Mouse (Mus musculus): Measurements from ENCODE around the gene Kdm3a. TPM values are rescaled to one million over a fixed set of nuclear protein-coding genes. Genes with fewer than 3 reads are reported as not detected.

The Kdm3a gene
- 10 to 100 TPM; 10.1 to 17.0 TPM for total RNA-seq (2021)
- long read RNA-seq, experiment 1, full-length matches to known transcripts: 3 of 9 reads
- long read RNA-seq, experiment 1, partial matches to known transcripts: 3 of 9 reads
- long read RNA-seq, experiment 1, other reads (novel, unspliced or antisense): 3 of 9 reads
- long read RNA-seq, experiment 2, full-length matches to known transcripts: 5 of 6 reads
- long read RNA-seq, experiment 2, partial matches to known transcripts: 0 of 6 reads
- long read RNA-seq, experiment 2, other reads (novel, unspliced or antisense): 1 of 6 reads

DNA sequence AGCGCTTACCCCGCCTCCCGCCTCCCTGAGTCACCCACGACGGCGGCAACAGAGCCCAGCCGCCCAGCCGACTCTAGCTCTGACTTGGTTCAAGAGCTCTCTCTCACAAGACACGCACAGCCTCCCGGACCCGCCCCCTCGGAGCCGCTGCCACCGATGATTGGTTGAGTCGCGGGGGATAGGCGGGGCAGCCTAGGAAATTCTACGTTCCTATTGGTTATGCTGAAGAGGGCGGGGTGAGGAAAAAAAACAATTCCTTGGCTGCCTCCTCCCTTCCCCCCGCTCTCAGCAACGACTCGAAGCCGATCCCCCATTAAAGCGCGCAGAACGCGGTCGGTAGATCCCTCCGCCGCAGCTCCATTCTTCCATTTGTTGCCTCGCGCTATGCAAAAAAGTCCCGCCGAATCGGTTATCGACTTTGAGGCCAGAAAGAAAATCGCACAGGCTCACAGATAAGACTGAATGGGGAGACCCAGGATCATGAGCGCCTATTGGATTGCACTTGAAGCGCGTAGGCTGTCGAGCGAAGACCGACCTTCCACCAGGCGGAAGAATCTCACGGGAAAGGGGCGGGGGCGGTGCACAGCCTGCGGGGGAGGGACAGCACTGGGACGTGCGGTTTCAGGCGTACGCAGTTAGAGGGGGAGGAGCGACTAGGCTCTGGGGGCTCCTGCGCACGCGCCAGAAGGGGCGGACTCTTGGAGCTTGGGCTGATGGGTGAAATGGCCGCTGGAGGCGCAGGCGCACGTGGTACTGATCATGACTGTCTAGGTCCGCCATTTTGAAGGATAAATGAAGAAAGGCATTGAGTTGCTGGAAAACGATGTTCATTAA lies at the start of gene Kdm3a:
Gene Kdm3a (minus strand): TSS at position 162 of the 834 bp plus-strand sequence.
- peak; percentile 99 for DNase-seq
- intact Hi-C loops (cut with DNase I; ENCODE audit: low total_unique reads): no loop called here

DNA sequence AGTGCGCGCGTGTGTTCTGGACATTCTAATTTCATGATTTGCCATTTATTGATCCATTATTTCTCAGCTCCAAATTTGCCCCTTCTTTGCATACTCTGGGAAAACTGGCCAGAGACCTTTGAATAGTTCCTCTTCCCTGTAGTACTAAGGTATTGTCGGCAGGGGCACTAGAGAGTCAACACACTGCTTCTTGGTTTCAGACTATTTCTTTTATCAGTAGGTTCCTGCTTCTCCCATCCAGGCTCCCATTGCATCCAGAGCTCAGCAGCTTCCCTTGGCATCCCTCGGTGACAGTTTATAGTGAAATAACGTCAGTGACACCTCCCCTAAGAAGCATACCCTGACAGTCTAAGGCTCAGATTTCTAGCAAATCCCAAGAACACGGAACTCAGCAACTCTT lies 46.1 kb upstream of the Kdm3a start:
- intact Hi-C loops (cut with DNase I; ENCODE audit: low total_unique reads): no loop called here
- DNase-seq: no peak

DNA sequence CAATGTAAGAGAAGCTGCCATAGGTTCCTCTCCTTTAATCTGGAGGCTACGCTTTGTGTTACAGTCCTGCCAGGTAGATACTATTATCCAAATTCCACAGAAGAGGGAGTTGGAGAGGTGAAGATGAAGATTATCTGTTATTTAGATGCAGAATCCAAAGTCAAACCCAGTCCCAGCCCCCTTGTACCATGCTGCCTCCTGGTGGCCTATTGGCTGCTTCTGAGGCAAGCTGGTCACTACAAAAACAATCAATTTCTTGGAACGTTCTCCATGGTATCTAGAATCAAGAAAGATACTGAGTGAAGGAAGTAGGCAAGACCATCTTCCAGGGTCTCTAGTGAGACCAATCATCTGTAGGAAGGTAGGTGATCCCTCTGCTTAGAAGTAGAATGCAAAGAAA lies 40.4 kb upstream of the Kdm3a start:
- no peak for DNase-seq
- intact Hi-C loops (cut with DNase I; ENCODE audit: low total_unique reads): no loop called here

DNA sequence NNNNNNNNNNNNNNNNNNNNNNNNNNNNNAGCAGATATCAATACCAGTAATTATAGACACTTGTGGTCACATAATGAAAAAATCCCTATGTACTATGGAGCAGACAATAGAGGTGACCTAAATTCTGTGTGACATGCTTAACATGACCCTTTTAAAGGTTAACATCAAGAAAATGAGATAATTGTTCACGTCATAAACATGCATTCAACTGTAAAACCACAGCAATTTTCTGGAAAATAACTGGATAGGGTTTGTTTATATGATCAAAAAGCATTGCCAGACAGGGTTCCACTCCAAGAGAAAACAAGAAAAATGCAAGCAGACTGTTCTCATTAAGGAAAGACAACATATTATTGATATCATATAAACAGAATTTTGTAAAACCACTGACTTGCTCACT lies 31.7 kb upstream of the Kdm3a start:
- DNase-seq: no peak
- intact Hi-C loops (cut with DNase I; ENCODE audit: low total_unique reads): no loop called here

DNA sequence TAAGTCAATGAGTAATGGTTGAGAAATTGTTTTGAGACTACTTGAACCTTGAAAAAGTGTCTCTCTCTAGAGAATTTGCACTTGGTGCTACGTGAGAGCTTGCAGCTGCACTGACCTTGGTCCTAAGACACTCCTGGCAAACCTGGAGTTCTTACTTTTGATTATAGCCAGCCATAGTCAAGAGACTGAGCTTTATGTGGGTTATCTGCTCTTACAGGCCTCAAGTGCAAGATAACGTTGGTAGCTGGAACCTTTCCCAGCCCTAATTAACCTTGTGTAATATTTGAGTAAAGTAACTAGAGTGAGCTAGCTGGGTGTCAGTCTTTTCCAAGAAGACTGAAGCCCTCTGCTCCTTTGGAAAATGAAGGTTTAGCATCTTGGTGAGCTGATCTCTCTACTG lies 25.5 kb upstream of the Kdm3a start:
- no peak for DNase-seq
- intact Hi-C loops (cut with DNase I; ENCODE audit: low total_unique reads): no loop called here

DNA sequence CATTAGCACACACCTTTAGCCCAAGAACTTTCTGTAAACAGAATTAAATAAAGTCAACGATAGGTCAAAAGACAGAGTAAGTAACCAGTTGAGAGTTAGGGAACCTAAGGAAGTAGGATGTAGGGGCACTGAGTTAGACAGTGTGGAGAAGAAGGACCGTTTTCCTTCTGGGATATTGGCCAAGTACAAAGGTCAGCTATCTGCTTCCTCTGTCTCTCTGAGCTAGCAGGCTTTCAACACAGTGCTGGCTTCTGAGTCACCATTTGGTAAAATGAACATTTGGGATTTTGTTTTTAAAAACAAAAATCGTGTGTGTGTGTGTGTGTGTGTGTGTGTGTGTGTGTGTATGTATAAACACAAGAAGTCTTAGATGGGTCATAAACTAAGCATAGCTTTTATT lies 23.0 kb upstream of the Kdm3a start:
- DNase-seq: no peak
- intact Hi-C loops (cut with DNase I; ENCODE audit: low total_unique reads): no loop called here

DNA sequence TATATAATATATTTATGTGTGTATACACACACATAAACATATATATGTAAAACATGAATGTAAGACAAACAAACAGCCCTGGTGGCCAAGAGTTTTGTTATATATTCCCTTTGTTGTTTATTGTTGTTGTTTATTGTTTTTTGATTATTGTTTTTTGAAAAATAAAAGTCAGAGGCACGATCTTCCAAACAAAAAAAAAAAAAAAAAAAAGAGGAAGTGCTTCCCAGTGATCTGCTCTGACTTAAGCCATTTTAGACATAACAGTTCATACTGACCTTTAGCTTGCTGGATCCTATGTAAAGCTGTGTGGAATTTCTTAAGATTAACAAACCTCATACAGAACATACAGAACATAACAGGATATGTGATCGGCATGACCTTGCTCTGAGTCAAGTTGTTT lies 19.1 kb upstream of the Kdm3a start:
- DNase-seq: no peak
- intact Hi-C loops (cut with DNase I; ENCODE audit: low total_unique reads): no loop called here

DNA sequence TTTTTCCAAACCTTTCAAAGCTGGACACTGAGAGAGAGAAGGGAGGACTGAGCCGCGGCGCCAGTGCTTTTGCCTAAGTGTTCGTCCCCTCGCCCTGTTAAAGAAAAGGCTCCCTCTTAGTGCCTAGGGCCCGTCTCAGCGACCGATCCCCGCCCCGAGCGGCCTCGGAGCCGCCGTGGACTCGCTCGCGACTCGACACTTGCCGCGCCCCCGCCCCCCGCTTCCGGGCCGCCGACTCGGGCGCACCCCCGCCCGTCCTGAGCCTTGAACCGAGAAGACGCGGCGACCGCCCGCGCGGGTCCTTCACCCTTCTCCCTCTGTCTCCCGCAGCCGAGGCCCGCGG lies 333 bp downstream of the Kdm3a start:
- intact Hi-C loops (cut with DNase I; ENCODE audit: low total_unique reads): no loop called here
- DNase-seq: no peak

DNA sequence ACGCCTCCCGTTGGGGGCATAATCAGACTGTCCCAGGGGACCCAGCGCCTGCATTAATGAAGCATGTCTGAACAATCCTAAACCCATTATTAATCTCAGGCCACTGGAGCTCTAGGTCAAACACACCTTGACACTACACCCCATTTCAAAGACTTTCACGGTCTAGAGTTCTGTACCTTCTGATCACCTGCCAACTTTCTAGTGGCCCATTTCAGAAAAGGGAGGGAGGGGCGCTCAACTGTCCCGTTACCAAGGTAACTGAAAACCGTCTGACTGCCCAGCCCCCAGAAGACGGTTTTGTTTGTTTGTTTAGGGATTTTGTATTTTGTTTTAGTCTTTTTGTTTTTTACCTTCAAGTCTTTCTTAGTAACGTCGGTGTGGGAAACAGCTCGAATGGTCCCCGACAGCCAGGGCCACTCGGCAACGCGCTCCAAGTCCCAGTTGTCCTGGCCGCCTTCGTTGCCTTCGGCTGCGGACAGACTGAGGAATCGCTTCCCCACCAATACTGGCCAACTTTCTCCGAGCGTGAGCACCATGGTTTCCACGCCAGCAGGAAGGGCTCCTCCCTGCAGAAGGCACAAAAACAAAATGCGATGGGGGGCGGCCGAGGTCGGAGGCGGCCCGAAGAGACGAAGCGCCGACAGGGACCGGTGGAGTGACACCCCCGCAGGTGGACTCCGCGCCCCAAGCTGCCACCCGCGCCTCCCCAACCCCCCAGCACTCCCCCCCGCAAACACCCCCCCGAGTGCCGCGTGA lies 906 bp downstream of the Kdm3a start:
- peak; percentile 67 for DNase-seq
- intact Hi-C loops (cut with DNase I; ENCODE audit: low total_unique reads): no loop called here

DNA sequence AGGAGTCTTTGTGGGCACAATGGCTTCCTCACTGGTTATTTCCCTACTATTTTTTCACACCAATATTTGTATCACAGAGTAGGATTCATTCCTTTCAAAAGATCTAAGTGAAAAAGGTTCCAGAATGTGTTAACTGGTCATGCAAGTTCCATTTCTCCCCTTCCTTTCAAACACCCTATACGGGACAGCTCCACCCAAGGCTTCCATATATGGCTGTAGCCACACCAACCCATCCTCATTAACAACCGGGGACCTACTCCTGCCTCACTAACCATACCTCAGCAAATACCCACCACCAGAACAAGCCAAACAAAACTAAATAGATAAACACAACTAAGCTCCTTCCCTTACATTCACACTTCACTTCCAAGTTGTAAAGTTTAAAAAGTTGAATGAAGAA lies 1.6 kb downstream of the Kdm3a start:
- intact Hi-C loops (cut with DNase I; ENCODE audit: low total_unique reads): no loop called here
- DNase-seq: no peak

DNA sequence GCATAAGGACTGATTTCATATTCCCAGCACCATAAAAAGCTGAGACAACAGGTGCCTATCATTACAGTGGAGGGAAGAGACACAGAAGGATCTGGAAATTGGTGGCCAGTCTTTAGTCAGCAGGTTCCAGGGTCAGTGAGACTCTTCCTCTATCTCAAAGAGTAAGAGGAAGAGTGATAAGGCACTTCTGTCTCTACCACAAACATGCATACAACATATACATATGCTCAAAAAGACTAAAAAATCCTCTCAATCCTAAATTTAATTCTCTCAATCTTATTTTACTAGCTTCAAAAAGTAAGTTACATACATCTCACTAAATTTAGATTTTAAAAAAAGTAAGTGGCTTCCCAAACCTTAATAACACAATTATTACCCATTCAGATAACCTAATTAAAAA lies 5.5 kb downstream of the Kdm3a start:
- no peak for DNase-seq
- intact Hi-C loops (cut with DNase I; ENCODE audit: low total_unique reads): no loop called here

DNA sequence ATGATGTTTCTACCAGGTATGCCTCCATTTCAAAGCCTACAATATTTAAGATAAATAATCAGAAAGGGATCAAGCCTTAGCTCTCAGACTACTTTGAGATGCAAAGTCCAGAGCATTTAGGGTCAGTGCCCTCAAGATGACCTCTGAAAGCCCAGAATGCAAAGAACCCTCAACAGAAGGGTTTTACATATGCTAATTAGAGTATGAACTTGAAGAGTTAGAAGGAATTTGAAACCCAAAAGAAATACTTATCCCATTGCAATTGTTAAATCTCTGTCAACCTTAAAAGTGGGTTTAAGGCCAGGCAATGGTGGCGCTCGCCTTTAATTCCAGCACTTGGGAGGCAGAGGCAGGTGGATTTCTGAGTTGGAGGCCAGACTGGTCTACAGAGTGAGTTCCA lies 6.8 kb downstream of the Kdm3a start:
- intact Hi-C loops (cut with DNase I; ENCODE audit: low total_unique reads): no loop called here
- DNase-seq: no peak

DNA sequence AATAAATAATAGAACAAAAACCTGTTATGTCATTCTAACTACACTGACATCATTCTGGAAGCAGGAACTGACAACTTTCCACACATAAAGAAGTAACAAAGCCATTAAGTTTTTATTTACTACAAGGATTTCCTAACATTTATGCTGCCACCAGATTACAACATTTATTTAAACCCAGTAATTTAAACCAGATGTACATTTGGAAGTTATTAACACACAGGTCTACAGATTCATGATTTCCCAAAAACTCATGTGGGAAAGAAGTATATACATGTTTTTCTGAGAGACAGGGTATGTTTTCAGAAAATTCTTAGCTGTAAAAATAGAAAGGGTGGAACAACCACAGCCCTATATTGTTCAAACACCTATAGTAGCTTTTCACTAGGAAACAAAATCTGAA lies 8.1 kb downstream of the Kdm3a start:
- intact Hi-C loops (cut with DNase I; ENCODE audit: low total_unique reads): no loop called here
- no peak for DNase-seq

DNA sequence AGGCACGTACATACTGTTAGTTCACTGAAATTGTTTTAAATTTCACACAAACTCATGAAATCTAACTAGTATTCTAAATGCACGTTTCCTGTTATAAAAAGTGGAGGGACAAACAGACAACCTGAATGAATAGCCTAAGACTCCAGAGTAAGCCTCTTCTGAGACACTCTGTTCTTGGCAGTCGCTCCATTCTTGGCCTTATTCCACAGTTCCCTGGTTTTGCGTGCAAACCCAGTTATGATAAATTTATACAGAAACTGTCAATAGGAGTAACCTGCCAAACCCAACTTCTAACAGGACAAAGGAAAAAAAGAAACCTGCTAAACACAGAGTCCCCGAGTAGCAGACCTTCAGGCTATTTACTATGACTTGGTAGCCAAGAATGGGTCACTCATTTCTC lies 10.8 kb downstream of the Kdm3a start:
- DNase-seq: no peak
- intact Hi-C loops (cut with DNase I; ENCODE audit: low total_unique reads): no loop called here

DNA sequence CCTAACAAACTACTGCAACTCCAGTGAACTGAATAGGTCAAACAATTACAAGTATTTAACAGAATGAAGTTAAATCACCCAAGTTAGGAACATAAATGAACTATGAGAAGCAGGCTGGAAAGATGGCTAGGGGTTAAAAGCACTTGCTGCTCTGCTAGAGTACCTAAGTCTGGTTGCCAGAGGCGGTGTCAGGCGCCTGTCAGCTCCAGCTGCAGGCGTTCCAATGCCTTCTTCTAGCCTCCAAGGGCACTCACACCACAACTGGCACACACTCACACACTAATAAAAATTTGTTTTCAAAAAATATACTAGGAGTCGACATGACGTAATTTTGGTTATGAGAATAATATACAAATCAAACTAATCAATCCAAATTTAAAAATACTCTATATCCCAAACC lies 11.2 kb downstream of the Kdm3a start:
- intact Hi-C loops (cut with DNase I; ENCODE audit: low total_unique reads): no loop called here
- no peak for DNase-seq

DNA sequence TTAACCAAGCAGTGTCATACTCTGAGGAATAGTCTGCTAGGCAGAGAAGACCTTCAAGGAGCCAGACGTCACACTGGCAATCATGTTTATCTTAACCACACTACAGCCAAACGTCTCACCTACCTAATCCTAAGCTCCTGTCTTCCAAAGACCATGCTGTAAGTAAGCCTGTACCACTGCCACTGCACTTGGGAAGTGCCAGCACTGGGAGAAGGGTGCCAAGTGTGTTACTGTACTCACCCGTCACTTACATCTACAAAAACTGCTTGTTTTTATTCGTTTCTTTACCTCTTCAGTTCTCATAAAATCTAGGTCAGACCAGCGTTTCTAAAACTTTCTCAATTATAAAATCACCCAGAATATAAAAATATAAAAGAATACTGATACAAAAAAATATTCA lies 15.8 kb downstream of the Kdm3a start:
- DNase-seq: no peak

DNA sequence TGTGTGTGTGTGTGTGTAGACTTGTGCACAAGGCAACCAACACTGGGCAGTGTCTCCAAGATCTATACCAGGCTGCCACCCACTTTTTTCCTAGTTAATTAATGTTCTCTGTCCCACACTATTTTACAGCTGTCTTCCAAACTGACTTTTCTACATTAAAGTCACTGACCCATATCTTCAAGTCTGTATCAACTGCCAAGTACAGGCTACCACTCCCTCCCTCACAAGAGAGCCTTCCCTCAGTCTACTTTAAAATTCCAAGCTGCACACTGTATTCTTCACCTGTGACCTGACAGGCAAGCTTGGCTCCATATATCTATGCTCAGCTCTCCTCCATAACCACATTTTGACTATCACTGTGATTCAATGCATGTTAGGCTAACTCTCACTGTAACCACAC lies 19.6 kb downstream of the Kdm3a start:
- intact Hi-C loops (cut with DNase I; ENCODE audit: low total_unique reads): loop anchor here (10.0 kb wide), 1 partner anchor 192 kb away; no protein-coding TSS in a partner anchor
- no peak for DNase-seq

More for the DNA sequence above, 15.8 kb downstream of the Kdm3a start:
- intact Hi-C loops (cut with DNase I; ENCODE audit: low total_unique reads): loop anchor here (10.0 kb wide), 1 partner anchor 188 kb away; no protein-coding TSS in a partner anchor

DNA sequence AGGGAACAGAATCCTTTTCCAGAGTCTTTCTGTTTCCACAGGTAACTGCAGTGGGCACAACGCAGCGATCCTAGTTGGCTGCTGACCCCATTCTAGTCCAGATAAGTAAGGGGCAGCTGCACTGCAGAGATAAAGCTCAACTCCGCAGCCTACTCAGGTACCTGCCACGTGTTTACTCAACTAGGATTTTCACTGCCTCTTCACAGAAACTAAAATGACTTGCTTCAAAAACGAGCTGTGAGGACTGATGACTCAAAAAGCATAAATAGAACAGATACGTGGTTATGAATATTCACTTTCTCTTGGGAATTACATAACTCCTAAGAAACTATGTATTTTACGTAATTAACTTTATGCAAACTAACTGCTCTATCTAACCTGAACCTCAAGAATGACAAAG lies 22.8 kb downstream of the Kdm3a start:
- intact Hi-C loops (cut with DNase I; ENCODE audit: low total_unique reads): loop anchor here (10.0 kb wide), 1 partner anchor 195 kb away; no protein-coding TSS in a partner anchor
- DNase-seq: no peak

DNA sequence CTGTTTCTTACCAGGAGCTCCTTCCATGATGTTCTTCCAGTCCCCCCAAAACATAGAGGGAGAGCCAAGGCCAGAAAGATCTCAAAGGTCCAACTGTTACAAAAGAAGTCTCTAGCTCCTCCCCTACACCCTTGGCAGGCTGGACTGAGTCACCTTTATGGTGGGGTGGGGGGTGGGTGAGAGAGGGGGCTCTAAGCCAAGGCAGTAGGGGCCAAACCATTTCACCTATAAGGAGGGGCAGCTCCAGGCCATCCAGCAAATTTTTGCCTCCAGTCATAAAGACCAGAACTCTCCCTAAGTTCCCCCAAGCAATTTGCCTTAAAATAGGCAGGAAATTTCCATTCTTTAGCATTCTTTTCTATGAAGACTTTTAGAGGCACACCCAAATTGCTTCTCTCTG lies 23.8 kb downstream of the Kdm3a start:
- intact Hi-C loops (cut with DNase I; ENCODE audit: low total_unique reads): no loop called here
- DNase-seq: no peak

DNA sequence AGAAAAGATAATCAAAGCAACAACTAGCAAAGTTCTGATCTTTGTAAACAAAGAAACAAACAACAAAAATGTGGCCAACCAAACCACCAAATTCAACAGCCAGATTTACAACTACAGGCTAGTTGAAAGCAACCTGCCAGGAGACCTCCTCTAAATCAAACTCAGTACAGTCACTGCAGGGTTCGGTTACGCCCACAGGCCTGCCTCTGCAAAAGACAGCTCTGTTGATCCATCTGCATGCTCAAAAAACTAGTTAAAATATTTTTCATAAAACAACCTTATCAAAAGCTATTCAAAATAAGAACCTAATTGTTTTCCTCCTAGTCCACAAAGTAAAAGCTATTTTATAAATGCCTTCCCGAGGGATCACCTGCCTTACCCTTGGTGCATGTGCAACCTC lies 25.0 kb downstream of the Kdm3a start:
- intact Hi-C loops (cut with DNase I; ENCODE audit: low total_unique reads): no loop called here
- no peak for DNase-seq

DNA sequence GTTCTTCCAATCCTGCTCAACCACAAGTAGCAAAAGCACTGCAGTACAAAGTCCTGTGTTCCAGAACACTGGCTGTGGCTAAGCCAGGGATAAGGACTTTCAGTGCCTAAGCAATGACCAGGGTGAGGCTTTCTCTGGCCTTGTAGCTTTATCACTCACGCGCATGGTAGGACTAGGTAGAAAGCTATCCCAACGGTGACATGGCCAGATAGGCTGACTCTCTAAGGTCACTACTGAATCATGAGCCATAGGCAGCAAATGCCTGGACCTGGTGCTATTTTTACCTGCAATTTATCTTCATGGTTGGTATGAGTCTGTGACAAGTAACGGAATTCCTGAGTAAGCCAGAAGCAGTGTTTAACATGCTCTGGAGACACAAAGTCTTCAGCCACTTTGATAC lies 42.6 kb downstream of the Kdm3a start:
- intact Hi-C loops (cut with DNase I; ENCODE audit: low total_unique reads): no loop called here
- no peak for DNase-seq
